Mouse (Mus musculus) liver, embryonic 14.5 days (tissue): ENCODE measurements around the gene Optc.

Experiments used
- CTCF ChIP-seq: IDR thresholded peaks from 2 replicates; pipeline ENCODE4 v1.5.1; 2016; ENCODE audit warnings: antibody characterized with exemption, low read depth, control low read depth
- EP300 ChIP-seq: IDR thresholded peaks from 2 replicates; pipeline ENCODE4 v1.6.1; 2016; ENCODE audit warnings: antibody characterized with exemption, low read depth

DNA sequence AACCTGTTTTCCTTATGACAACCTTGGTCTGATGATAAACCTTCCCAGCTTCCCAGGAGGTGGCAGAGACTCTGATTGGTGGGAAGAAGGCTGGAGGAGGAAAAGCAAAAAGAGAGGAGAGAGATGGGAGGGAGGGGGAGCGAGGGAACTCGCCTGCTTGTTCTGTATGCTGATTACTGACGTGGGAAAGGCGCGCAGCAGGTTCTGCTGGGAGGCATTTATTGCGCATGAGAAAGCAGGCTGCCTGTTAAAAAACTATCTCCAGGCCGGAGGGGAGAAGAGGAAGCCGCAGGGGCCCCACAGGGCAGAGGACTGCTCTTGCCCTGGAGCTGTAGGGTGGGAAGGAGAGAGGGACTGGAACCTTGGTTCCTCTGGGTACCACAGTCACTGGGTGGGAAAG, 20.8 kb downstream of the Optc start:
- TF ChIP-seq CTCF (no peak), EP300 (no peak)
